Mouse (Mus musculus): ENCODE measurements around the gene Ankfn1. TPM values are rescaled to one million over a fixed set of nuclear protein-coding genes. Genes with fewer than 3 reads are reported as not detected.

The Ankfn1 gene
- polyA plus RNA-seq, 1 experiment from 2014 or later: 1.8 TPM

DNA sequence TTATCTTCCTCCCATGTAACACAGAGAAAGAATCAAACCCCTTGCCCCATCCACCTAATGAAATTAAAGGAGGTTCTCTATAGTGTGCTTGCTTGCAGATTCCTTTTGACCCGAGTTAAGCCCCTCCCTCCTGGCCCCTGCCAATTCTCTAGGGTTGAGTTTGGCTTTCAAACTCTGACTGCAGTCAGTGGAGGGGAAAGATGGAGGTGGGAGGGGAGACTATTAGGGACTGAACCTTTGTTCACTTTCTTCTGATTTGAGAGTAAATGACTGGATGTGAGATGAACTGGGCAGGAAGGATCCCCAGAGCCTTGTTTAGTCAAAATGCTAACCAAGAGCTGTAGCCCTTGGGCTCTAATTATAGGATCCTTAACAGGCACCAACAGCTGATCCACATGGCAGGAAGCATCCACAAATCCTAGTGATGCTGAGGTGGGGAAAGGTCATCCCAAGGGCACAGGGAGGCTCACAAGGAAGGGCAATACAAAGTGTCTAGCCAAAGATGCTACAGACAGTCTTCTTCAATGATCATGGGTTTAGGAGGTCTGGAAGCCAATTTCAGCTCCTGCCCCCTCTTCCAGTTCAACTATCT is 103.4 kb downstream of the Ankfn1 start:
- Histone ChIP-seq H3K9ac (no peak overlapping the region), H3K4me3 (replicated peaks) (no peak overlapping the region), H3K4me1 (peaks cover 16% of the 10 kb centered on the region), H3K4me2 (replicated peaks) (no peak overlapping the region), H3K9me3 (replicated peaks) (no peaks in the 10 kb centered on the region), H3K27me3 (no peaks in the 10 kb centered on the region), H3K27ac (replicated peaks) (no peak overlapping the region), H3K36me3 (no peaks in the 10 kb centered on the region)
- 8% methylated on average over 1 of the region's 1 CpGs for WGBS
- no peak for ATAC-seq (ENCODE audit: insufficient number of reproducible peaks, low FRiP score, low TSS enrichment, low read depth)

DNA sequence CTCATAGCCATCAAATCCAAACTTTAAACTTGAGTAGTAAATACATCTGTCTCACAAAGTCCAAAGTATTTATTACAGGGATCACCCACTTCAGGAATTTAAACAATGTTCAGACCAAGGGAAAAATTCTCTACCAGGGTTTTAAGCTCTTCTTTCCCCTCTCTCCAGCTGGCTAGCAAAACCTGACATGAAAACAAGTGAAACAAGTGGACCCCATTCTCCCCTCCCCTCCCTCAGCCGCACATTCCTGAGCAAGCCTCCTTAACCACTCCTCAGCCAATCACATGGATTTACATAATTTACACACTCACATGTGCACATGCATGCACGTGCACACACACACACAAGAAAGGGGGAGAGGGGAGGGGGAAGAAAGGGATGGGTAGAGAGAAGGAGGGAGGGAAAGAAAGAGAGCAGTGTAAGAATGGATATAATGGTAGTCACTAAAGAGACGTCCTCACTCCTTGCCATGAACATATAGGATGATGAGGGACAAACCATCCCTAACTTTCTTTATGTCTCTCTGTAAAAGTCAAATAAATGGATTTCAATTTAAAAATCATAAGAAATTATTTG is 104.9 kb downstream of the Ankfn1 start:
- H3K27me3 ChIP-seq: no peaks in the 10 kb centered on the region
- H3K9ac ChIP-seq: no peak overlapping the region
- no peak overlapping the region for H3K4me3 ChIP-seq (replicated peaks)
- H3K9me3 ChIP-seq (replicated peaks): no peaks in the 10 kb centered on the region
- no peak for ATAC-seq (ENCODE audit: insufficient number of reproducible peaks, low FRiP score, low TSS enrichment, low read depth)
- H3K36me3 ChIP-seq: no peaks in the 10 kb centered on the region
- H3K4me2 ChIP-seq (replicated peaks): no peak overlapping the region
- H3K4me1 ChIP-seq: peaks cover 14% of the 10 kb centered on the region
- no peak overlapping the region for H3K27ac ChIP-seq (replicated peaks)
- WGBS: 34% methylated on average over 3 of the region's 3 CpGs

DNA sequence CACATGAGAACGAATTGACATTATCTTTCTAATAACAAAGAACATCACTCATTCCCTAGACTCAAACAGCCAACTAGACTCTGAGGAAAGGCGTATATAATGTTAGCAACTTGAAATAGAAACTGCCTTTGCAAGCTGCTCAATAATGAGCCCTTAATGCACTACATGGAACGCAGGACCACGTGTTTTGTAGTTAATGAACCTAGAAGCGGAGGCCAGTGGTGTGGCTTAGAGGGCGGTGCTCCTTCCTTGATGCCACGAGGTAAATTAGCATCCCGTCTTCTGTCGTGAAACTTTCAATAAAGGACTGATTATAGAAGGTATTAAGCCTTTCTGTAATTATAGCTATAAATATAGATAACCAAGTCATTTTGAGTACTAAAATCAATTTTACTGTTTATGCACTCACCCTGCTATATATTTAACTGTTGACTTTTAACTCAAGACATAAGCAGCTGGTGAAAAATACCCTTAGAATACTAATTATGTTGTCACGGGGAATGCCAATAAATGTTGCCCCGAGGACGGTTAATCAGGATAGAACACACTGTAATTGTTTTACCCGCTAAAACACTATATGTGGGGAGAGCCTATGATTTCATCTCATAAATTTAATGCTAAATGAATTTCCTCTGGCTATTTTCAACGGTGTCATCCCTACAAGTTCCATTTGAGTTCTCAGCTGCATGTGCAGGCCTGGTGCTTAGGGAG is 112.1 kb downstream of the Ankfn1 start:
- Histone ChIP-seq H3K4me1 (no peaks in the 10 kb centered on the region), H3K9ac (no peak overlapping the region), H3K9me3 (replicated peaks) (no peaks in the 10 kb centered on the region), H3K36me3 (no peaks in the 10 kb centered on the region), H3K4me2 (replicated peaks) (no peak overlapping the region), H3K4me3 (replicated peaks) (no peak overlapping the region), H3K27ac (replicated peaks) (no peak overlapping the region), H3K27me3 (no peaks in the 10 kb centered on the region)
- 60% methylated on average over 14 of the region's 14 CpGs for WGBS
- no peak for ATAC-seq (ENCODE audit: insufficient number of reproducible peaks, low FRiP score, low TSS enrichment, low read depth)

DNA sequence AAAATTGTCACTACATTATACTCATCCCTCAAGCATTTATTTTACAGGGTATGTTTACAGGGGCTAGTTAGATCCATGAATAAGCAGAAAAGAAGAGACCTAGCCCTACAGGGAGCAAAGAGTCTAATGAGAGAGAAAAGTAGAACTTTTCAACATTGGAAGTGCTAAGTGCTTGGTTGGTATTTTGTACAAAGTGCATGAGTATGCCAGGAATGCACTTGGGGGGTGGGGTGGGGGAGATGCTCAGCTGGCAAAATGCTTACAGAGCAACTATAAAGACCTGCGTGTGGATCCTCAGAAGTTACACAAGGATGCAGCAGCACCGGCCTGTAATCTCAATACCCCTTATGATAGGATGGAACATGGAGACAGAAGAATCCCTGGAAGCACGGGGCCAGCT is 118.4 kb downstream of the Ankfn1 start:
- Histone ChIP-seq H3K36me3 (no peaks in the 10 kb centered on the region), H3K9ac (no peak overlapping the region), H3K4me2 (replicated peaks) (no peak overlapping the region), H3K27me3 (no peaks in the 10 kb centered on the region), H3K9me3 (replicated peaks) (no peaks in the 10 kb centered on the region), H3K4me1 (no peaks in the 10 kb centered on the region), H3K27ac (replicated peaks) (no peak overlapping the region), H3K4me3 (replicated peaks) (no peak overlapping the region)
- ATAC-seq (ENCODE audit: insufficient number of reproducible peaks, low FRiP score, low TSS enrichment, low read depth): no peak
- 69% methylated on average over 3 of the region's 3 CpGs for WGBS

DNA sequence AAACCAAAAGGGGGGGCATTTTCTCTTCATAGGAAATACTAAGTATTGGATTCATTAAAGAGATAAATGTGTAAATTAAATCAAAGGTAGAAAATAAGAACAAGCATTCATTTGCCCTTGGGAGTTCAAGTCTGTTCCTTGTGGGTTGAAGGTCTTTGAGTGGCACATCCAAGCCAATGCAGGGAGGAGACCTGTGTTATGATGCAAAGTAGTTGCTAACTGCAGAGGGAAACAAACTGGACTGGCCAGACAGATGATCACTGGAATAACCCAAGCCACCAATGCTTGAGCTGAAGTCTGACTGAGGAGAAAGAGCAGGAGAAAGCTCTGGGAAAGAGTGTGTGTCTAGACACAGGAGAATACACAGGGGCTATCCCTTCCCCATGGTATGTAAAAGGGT is 120.9 kb downstream of the Ankfn1 start:
- no peaks in the 10 kb centered on the region for H3K4me1 ChIP-seq
- no peaks in the 10 kb centered on the region for H3K27me3 ChIP-seq
- no peak overlapping the region for H3K9ac ChIP-seq
- H3K27ac ChIP-seq (replicated peaks): no peak overlapping the region
- no peaks in the 10 kb centered on the region for H3K36me3 ChIP-seq
- H3K9me3 ChIP-seq (replicated peaks): no peaks in the 10 kb centered on the region
- no peak for ATAC-seq (ENCODE audit: insufficient number of reproducible peaks, low FRiP score, low TSS enrichment, low read depth)
- no peak overlapping the region for H3K4me3 ChIP-seq (replicated peaks)
- no peak overlapping the region for H3K4me2 ChIP-seq (replicated peaks)

DNA sequence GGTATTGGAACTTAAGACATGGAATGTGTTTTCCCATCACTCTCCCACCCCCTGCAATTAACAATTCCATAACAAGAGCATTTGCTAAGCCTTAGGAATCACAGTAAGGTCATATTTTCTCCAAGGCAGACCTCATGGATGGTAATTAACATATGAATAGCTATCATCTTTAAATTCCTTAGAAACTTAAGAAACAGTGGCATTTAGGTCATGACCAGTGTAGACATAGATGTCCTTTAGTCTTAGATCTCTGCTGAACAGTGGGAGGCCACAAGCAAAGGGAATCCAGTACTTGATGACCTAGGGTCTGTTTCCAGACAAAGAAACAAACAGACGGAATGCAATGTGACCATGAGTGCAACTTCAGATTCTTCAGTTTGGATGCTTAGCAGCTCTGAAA is 141.7 kb downstream of the Ankfn1 start:
- 83% methylated on average over 1 of the region's 1 CpGs for WGBS

DNA sequence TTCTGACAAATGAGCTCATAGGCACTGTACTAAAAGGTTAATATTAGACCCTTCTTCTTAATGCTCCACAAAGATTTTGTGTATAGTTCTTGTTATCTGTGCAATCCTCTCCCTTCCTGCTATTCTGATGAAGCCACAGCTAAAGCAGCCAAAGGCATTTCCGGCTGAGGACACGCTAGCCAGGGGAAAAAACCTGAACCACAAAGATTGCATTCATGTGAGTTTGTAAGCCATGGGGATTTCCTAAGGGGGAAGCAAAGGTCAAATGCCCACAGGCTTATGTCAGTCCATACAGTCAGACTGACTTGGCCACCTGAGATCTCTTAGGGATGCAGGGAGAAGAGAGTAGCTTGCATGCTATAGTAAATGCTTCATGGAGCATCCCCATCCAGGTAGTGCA is 146.1 kb downstream of the Ankfn1 start:
- WGBS: 58% methylated on average over 2 of the region's 2 CpGs
- H3K9me3 ChIP-seq (replicated peaks): no peaks in the 10 kb centered on the region
- no peak overlapping the region for H3K4me3 ChIP-seq (replicated peaks)

More for the DNA sequence above, 141.7 kb downstream of the Ankfn1 start:
- Histone ChIP-seq H3K4me2 (replicated peaks) (no peak overlapping the region), H3K4me3 (replicated peaks) (no peak overlapping the region), H3K9me3 (replicated peaks) (no peaks in the 10 kb centered on the region), H3K27me3 (no peaks in the 10 kb centered on the region), H3K36me3 (no peaks in the 10 kb centered on the region), H3K4me1 (no peaks in the 10 kb centered on the region), H3K9ac (no peak overlapping the region), H3K27ac (replicated peaks) (no peak overlapping the region)
- no peak for ATAC-seq (ENCODE audit: insufficient number of reproducible peaks, low FRiP score, low TSS enrichment, low read depth)

DNA sequence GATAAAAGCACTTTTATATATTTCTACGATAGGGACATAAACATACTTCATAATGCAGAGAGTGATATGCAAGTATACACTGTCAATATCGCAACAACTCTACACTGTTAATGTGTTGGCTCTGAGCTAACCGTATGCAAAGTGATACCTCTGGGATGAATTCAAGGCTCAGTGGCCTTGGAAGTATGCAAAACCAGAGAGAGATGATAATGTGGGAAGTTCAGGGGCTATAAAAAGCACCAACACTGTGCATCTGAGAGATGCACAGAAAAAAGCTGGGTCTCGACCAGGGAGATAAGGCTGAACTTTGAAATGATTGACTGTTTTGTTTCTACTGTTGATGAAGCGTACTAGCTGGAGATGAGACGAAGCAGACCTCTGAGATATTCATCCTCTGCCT is 148.9 kb downstream of the Ankfn1 start:
- Histone ChIP-seq H3K9ac (no peak overlapping the region), H3K4me3 (replicated peaks) (no peak overlapping the region), H3K27me3 (no peaks in the 10 kb centered on the region), H3K4me1 (no peaks in the 10 kb centered on the region), H3K27ac (replicated peaks) (no peak overlapping the region), H3K4me2 (replicated peaks) (no peak overlapping the region), H3K9me3 (replicated peaks) (no peaks in the 10 kb centered on the region), H3K36me3 (no peaks in the 10 kb centered on the region)
- WGBS: 76% methylated on average over 6 of the region's 6 CpGs
- ATAC-seq (ENCODE audit: insufficient number of reproducible peaks, low FRiP score, low TSS enrichment, low read depth): no peak

More for the DNA sequence above, 146.1 kb downstream of the Ankfn1 start:
- Histone ChIP-seq H3K9ac (no peak overlapping the region), H3K4me1 (no peaks in the 10 kb centered on the region), H3K36me3 (no peaks in the 10 kb centered on the region), H3K27me3 (no peaks in the 10 kb centered on the region), H3K27ac (replicated peaks) (no peak overlapping the region), H3K4me2 (replicated peaks) (no peak overlapping the region)
- no peak for ATAC-seq (ENCODE audit: insufficient number of reproducible peaks, low FRiP score, low TSS enrichment, low read depth)

DNA sequence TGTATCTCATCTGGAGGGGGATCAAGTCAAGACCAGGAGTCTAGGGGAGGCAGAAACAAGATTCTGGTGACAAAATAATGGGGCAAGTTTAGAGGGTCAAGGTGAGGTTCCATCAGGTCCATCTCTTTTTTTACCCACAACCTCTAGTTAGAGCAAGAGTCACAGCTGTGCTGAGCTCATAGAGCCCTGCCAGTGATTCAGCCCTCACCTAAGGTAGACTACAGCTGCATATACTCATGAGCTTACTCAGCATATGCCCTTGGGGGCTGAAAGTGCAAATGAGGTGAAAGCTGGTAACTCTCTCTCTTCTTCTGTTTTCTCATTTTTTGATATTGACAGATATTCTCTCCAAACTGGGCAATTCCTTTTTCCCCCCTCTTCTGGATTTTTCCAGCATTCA is 150.2 kb downstream of the Ankfn1 start:
- no peaks in the 10 kb centered on the region for H3K36me3 ChIP-seq
- no peak overlapping the region for H3K4me3 ChIP-seq (replicated peaks)
- H3K4me2 ChIP-seq (replicated peaks): no peak overlapping the region
- no peaks in the 10 kb centered on the region for H3K27me3 ChIP-seq
- no peak overlapping the region for H3K27ac ChIP-seq (replicated peaks)
- ATAC-seq (ENCODE audit: insufficient number of reproducible peaks, low FRiP score, low TSS enrichment, low read depth): no peak
- H3K4me1 ChIP-seq: no peaks in the 10 kb centered on the region
- H3K9me3 ChIP-seq (replicated peaks): no peaks in the 10 kb centered on the region
- H3K9ac ChIP-seq: no peak overlapping the region

DNA sequence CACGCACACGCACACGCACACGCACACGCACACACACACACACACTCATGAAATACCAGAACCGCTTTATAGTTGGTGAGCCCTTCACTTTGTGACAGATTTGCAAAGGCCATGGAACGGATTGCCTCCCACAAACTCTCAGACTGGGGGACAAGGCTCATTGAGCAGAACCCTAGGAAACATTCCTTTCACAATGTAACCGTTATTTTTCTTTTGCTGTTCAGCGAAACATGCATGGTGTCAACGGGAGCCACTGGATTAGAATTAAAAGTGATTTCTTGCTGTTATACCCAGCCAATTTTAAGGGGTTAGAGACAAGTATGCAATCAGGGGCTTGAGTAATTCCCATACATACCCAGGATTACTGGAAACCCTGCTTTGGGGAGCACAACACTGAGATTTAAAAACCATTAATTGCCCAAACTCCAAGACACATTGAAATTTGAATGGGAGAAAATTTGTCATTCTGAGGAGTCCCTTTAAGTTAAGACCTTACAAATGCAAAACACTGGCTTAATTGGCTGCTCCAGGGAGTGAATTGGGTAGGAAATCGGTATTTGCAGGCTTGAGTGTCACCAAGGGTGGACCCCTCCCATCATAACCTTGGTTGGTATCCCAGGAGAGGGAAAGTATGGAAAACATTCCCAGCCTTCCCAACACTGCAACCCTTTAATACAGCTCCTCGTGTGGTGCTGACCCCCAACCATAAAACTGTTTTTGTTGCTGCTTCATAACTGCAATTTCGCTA is 153.6 kb downstream of the Ankfn1 start:
- Histone ChIP-seq H3K9me3 (replicated peaks) (no peaks in the 10 kb centered on the region), H3K4me2 (replicated peaks) (no peak overlapping the region), H3K36me3 (no peaks in the 10 kb centered on the region), H3K4me3 (replicated peaks) (no peak overlapping the region), H3K9ac (no peak overlapping the region), H3K27me3 (no peaks in the 10 kb centered on the region), H3K27ac (replicated peaks) (no peak overlapping the region), H3K4me1 (no peaks in the 10 kb centered on the region)
- ATAC-seq (ENCODE audit: insufficient number of reproducible peaks, low FRiP score, low TSS enrichment, low read depth): no peak
- 76% methylated on average over 13 of the region's 13 CpGs for WGBS

DNA sequence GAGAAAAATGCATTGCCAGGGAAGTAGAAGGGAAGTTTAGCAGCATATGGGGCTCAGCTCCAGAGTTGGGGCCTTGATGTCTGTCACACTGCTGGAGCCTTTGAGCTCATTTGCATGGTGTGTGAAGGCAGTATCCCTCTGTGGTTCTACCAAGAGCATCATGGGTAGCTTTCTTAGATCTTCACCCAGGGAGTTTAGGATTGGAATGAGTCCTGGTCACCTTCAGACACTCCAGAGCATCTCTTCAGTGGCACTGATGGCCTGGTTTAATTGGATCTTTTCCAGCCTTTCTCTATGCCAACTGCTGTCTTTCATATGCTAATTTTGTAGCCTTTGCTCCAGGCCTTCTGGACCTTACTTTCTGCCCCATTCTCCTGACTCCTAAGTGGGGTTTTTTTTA is 157.5 kb downstream of the Ankfn1 start:
- H3K4me1 ChIP-seq: no peaks in the 10 kb centered on the region
- H3K9ac ChIP-seq: no peak overlapping the region
- no peak overlapping the region for H3K27ac ChIP-seq (replicated peaks)
- H3K4me3 ChIP-seq (replicated peaks): no peak overlapping the region
- ATAC-seq (ENCODE audit: insufficient number of reproducible peaks, low FRiP score, low TSS enrichment, low read depth): no peak
- no peaks in the 10 kb centered on the region for H3K9me3 ChIP-seq (replicated peaks)
- H3K4me2 ChIP-seq (replicated peaks): no peak overlapping the region
- H3K36me3 ChIP-seq: no peaks in the 10 kb centered on the region
- H3K27me3 ChIP-seq: 0 out of 2 replicates have a peak, but pooled peaks cover 2% of the 10 kb centered on the region

All from embryonic facial prominence, embryonic 15.5 days (tissue).